Mouse (Mus musculus) thymus, adult 18-20 months (tissue): Measurements from ENCODE around the gene Kcnip1.
A peak's percentile ranks its signal among the peaks of the same experiment; 100 is the strongest.

ENCODE experiments used
- DNase-seq, 2 experiments: peaks; one replicate each; pipeline ENCODE4 v3.0.0; 2022; ENCODE audit warnings: mixed read lengths in 2 of 2

Gene Kcnip1

DNA sequence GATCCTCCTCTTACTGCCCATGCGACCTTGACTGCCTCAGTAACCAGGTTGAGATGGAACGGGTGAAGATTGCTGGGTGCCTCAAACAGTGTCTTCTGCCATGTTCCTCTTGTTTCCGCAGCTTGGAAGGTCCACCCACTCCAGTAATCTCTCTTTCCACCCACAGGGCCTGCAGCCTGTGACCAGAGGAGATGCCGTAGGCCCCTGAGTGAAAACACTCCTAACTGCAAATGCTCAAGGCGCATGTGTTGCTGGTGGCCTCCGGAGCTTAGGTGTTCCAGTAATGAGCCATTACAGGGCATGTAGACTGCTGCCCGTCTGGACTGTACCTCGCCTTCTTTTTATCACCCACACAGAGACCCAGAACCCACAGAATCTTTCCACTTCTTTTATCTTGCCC lies 55.3 kb downstream of the Kcnip1 start:
- DNase-seq: no peak

DNA sequence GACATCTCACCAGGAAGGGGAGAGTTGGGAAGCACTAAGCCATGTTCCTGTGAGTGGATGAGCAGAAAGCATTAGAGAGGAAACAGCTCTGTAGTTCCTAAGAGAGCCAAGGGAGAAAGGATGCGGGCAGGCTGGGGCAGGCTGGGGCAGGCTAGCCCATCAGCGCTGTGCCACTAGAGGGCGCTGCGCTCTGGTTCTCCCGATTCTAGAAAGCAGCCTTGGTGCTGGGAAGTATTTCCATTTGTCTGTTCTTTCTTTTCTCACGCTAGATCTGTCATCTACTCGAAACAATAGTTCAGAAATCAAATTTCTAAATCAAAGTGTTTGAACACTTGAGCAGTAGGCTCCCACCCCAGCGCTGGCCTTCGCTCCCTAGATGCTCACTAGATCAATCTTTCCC lies 58.7 kb downstream of the Kcnip1 start:
- peak in 1 of 2 experiments; percentile 20 for DNase-seq

DNA sequence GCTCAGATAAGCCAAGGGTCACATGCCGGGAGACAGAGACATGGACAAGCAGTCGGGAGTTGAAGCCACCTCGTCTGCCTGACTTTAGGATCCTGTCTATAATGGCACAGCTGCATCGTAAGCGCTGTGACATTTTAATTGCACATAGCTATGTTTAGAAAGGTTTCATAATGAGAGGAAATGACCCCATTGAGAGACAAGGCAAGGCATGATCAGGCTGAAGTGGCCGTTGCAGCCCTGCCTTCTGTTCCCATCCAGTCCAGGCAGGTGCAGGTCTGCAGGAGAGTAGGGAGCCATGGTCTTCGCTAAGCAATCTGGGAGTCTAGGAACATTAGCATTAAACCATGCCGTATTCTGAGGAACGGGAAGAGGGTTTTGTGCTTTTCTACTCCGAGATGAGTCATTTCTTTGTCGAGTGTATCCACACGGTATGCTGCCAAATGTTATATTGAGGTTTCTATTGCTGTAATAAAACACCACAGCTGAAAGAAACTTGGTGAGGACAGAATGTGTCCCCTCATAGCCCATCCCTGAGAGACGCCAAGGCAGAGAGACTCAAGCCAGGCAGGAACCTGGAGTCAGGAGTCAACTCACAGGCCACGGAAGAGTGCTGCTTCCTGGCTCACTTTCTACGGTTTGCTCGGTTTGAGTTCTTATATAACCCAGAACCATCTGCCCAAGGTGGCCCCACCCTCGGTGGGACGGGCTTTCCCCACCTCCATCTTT lies 60.4 kb downstream of the Kcnip1 start:
- no peak for DNase-seq

DNA sequence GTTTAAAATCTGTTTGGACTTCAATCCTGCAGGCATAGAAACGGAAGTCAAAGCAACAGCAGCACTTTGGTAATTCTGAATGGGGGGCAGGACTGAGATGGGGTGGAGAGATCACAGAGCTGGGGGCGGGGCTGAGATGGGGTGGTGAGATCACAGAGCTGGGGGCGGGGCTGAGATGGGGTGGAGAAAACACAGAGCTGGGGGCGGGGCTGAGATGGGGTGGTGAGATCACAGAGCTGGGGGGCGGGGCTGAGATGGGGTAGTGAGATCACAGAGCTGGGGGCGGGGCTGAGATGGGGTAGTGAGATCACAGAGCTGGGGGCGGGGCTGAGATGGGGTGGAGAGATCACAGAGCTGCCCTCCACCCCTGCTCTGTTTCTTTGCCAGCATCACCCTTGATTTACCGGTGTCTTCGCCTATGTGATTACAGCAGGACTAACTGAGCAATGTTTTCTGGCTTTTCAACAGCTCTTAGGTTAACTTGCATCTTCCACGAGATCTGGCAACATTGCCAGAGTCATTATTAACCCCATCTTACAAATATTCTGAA lies 61.0 kb downstream of the Kcnip1 start:
- DNase-seq: peak; percentile 50 to 67

DNA sequence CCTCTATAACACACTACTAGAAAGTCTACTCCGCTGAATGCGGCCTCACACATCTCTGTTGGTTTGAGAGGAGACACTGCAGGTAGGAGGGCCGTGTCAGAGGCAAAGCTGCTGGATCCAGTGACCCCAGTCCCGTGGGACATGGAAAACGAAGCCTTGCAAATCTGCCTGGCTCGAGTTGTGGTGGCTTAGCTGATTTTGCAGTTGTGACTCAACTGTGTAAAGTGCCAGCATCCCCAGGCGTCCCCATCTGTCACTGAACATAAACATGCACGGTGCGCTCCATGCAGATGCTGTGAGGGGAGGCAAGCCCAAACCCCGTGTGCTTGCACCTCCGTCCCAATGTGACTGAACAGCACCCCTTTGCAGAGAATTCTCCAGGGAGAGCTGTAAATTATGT lies 63.5 kb downstream of the Kcnip1 start:
- no peak for DNase-seq

DNA sequence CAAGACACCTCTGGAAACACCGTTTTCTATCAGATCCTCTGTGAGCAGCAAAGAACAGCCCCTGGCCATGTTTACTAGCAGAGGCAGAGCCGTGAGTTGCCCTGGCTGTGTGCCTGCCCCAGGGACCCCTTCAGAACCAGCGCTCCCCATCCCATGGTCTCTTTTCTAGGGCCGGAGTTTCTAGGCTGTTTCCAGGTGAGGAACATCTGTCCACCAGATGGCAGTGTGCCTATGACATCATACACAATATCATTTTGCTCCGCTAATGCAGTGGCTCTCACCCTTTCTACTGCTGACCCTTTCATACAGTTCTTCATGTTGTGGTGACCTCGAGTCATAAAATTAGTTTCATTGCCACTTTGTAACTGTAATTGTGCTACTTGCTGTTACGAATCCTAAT lies 64.3 kb downstream of the Kcnip1 start:
- DNase-seq: no peak

DNA sequence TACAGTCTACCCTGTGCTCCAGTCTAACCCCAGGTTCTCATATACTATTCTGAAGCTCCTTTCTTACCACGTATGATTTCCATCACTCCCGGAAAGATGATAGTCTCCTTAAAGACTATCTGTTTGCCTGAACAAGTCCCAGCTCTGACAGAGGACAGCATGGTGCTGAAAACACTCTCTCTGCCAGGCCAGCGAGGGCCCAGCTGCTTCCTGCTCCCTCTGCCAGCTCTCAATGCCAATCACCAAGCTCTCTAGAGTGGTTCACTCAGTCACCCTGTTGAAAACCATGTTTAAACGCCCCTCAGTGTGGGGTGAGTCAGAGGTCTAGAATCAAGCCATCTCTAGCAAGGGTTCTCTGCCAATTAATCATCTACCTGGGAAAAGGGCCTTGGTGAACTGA lies 65.1 kb downstream of the Kcnip1 start:
- DNase-seq: no peak

DNA sequence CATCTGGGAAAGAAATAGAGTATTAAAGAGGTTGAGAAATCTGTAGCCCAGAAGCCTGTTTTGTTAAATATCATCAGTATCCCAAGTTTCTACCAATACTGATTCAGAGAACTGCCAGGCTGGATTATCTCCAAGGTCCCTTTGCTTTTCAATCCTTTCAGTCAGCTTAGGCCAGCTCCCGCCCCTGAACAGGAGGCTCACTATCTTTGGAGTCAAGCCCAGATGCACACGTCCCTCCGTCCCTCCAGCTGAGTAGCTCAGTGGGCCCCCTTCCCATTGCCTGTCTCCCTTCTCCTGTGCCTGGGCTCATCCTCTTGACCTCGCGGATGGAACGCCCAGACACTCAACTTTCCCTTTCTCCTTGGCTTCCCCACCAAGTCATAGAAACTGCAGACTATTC lies 65.6 kb downstream of the Kcnip1 start:
- DNase-seq: no peak

DNA sequence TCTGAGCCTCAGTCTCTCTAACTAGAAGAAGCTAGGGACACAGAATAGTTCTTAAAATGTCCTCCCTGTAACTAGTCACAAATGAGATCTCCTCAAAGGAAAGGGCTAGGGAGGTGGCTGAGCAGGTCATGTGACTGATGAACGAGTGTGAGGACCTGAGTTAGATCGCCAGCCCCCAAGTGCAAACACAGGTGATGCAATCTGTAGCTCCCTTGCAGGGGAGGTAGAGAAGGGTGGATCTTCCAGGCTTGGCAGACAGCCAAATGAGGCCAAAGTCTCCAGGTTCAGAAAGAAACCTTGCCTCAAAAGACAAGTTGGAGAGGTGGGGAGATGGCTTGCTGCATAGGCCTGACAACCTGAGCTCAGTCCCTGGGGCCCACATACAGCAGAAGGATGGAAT lies 66.4 kb downstream of the Kcnip1 start:
- no peak for DNase-seq

DNA sequence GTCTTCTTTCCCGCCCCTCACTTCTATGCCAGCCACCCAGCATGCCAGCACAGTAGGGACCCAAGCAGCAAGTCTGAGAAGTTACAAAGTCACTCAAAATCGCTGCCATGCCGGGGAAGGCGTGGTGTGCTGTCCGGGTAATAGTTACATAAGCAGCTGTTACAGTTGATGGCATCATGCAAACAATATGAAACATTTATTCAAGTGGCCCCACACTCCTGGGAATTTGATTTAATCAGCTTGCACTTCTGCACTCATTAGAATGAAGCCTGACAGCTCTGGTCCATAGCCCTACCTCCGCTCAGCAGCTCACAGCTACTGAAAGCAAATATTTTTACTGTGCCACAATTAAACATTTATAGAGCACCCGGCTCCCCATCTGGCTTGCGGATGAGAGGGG lies 67.2 kb downstream of the Kcnip1 start:
- no peak for DNase-seq

DNA sequence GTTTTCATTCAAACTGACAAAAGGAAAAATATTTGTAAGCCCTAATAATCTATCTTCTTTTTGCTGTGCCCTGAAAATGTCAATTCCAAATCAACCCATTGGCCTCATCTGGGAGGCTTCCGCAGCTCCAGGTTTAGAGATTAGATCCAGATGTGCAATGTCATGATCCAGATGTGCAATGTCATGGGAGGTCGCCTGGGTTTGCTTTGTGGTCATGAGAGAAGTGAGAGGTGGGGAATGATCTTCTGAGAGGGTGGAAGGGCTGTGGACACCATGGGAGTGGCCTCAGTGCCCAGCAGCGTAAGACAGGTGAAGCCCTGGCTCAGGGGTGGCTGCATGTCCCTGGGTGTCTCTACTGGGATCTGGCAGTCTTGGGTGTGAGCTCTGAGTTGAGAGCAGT lies 69.9 kb downstream of the Kcnip1 start:
- DNase-seq: no peak

DNA sequence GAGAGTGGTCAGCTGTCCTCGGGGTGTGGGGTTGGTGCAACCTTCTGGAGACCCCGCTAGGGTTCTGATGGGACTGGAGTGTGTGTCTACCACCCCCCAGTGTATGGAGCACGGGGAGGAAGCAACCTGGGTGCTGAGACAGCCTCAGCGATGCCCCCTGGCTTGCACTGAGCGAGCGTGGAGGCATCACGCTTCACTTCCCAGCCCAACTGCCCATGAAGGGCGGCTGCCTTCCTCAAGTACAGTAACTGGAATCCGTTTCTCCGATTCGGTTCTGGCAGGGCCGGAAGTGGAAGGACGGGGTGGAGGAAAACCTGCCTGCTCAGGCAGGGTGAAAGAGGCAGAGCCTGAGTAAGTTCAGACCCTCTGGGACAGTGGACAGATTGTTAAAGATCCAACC lies 71.5 kb downstream of the Kcnip1 start:
- no peak for DNase-seq

DNA sequence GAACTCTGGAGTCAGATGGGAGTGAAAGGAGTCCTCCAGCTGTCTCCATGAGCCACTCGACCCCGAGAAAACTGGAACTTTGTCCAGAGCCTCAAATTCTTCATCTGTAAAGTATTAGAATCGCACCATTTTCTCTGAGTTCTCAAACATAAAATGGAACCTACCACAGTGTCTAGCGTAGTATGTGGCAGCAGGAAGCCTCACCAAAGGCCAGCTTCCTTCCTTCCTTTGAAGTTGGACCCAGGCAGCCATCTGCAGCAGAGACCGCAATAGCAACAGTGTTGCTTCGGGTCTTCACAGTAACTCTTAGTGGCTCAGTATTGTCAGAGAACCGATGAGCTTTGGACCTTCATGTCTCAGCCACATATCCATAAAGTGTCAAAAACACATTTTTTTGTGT lies 73.1 kb downstream of the Kcnip1 start:
- DNase-seq: no peak

DNA sequence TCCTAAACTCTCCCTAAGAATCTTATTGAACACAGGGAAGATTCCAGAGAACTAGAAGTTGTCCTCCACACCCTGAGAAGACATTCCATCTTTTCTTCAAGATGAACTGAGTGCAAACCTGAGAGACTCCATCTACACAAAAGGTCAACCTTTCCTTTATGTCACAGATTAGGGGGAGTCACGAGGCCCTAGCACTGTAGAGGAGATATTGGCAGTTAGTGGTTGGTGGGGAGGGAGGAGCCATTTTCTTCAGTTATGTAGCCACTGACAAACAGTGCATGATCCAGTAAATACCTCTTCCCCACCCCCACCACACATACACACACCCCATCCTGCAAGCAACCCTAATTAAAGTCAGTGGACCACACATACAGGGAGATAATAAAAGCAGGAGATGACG lies 74.5 kb downstream of the Kcnip1 start:
- no peak for DNase-seq

DNA sequence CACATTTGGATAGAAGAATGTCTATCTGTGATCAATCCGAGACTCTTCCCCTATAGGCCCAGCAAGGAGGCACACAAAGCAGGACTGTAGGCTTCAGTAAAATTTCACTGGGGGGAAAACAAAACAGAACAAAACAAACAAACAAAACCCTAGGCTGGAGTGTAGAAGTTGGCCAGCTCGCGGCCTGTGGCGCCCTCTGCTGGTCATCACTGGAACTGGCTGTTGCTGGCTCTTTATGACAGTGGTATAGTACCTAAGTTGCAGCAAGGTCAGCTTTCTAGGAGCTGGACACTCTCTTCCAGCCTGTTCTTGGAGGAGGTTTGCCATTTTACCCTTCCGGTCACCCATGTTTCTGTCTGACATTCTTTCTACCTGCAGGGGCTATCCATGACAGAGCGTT lies 75.4 kb downstream of the Kcnip1 start:
- DNase-seq: no peak

DNA sequence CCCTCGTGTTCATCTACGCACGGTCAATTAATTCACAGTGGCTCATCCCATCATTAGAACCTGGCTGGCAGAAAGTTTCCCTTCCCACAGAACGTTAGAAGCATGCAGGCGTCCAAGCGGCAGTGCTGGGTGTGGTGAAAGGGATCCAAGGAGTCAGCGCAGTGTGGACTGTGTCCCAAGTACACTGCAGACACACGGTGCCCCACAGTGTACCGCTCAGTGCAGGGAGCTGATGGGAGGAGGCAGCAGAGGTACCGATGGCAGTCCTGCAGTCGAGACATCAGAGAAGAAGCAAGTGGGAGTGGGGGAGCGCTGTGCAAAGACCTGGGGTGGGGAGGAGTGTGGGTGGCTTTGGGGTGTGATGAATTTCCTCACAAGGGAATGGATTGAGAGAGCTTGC lies 78.7 kb downstream of the Kcnip1 start:
- DNase-seq: no peak

DNA sequence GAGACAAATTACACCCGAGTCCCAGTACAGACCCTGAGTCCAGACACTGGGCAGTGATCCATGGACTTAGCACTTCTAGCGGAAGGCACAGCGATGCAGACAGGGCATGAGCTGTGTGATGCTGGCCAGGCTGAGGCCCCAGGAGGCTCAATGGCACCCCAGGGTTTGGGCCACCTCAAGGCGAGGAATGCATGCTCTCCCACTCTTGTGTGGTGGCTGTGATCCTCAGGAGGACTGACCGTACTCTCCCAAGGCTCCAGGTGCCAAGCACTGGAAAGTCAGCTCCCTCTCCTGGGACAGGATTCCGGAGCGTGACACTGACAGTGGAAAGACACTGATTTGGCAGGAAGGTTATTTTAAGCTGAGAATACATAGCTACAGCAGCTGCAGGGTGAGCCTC lies 79.9 kb downstream of the Kcnip1 start:
- DNase-seq: no peak

DNA sequence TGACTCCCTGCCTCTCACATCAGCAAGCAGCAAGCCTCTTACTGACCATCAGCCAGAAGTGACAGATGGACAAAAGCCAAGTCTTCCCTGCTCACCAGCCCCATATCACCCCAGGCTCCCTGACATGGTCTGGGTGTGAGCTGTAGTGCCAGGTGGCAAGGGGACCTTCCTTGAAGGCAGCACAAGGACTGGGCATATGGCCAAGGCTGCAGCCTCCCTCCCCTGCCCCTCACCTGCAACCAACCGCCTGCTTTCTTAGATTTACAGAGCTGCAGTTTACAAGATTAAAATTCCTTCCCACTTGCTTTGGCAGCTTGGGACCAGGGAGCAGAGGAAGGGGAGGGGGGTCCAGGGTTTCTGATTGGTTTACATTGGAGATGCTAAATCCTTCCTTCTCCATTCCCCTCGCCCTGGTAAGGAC lies 80.8 kb downstream of the Kcnip1 start:
- no peak for DNase-seq

DNA sequence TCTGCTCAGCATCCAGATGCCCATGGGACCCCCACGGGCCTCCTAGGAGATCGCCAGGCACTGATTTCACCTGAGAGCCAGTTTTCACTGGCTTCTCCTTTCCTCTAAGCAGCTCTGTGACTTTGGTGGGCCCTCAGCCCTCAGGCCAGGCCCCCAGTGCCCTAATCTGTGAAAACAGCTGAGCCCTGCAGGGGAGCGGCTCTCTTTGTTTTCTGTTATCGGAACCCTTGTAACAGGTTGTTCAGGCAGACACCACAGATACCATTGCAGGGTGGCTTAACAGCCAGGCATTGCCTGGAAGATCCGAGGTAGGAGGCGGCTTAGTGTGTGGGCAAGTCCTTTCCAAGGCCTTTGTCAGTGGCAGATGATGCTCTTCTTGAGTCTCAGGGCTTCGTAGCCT lies 82.0 kb downstream of the Kcnip1 start:
- DNase-seq: no peak

DNA sequence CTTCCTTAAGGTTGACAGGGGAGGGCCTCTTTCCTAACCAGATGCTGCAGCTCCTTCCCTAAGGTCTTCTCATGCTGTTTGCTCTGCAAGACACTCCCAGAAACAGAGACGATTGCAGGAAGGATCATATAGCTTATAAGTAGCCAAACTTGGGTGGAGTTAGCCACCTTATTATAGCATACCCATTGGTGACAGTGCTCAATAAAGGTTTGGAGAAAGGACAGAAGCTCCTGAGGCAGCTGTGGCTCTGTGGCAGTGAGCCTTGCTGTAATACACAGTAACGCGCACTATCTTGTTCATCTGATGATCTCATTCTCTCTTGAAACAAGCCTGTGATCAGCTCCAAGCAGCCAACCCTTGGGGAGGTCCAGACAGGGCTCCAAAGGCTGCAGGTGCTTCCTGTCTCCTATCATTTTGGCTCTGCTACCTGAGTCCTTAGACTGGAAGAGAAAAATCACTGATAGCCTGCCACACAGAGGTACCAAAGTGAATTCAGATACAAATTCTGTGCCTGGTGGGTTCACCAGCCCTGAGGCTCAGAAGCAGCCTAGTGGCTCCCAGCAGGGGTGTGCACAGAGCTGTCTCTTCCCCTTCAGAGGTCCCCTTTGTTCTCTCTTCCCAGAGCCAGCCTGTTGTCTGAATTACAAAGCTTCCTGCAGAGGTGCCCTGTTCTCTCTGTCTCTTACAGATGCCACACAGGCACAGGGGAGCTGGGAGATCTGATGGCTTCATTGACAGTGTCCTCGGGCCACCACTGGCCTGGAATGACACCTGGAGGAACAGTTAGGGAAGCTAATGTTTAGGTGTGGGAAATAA lies 84.4 kb downstream of the Kcnip1 start:
- DNase-seq: no peak

DNA sequence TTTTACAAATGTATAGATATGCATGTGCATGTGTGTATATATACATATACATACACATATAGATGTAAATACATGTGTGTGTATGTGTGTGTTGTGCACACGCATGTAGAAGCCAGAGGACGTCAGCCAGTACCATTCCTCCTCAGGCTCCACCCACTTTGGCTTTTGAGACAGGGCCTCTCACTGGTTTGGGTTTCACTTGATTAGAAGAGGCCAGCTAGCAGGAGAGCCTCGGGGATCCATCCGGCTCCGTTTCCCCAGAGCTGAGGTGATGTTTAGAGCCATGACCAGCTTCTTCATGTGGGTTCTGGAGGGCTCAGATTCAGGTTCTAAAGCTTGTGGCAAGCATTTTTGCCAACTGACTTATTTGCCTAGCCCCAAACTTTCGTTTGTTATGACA lies 89.5 kb downstream of the Kcnip1 start:
- DNase-seq: no peak

DNA sequence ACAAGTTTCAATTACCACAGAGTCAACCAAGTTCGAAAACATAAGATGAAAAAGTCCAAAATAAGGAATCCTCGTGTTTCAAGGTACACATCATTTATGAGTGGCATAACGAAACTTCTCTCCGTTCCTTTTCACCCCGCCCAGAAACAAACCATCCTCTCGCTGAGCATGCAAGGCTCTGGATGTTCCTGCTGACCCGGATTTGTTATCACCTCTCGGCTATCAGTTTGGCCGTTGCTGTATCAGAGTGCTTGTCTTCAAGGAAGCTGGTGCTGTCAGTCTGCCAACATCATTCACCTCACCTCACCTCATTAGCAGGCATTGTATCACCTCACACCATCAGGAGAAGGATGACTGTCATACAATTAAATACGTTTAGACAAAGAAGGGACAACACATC lies 90.6 kb downstream of the Kcnip1 start:
- no peak for DNase-seq

DNA sequence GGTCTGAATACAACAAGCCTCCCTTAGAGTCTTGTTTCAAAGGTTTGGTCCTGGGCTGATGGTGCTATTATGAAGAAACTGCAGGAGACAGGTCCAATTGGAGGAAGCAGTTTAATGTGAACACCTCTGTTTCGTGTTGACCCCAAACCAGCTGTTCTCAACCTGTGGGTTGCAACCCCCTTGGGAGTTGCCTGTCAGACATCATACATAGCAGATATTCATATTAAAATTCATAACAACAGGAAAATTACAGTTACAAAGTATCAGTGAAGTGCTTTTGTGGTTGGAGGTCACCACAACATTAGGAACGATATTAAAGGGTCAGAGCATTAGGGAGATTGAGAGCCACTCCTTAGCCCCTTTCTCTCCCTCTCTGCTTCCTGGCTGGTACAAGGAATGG lies 91.2 kb downstream of the Kcnip1 start:
- DNase-seq: no peak

DNA sequence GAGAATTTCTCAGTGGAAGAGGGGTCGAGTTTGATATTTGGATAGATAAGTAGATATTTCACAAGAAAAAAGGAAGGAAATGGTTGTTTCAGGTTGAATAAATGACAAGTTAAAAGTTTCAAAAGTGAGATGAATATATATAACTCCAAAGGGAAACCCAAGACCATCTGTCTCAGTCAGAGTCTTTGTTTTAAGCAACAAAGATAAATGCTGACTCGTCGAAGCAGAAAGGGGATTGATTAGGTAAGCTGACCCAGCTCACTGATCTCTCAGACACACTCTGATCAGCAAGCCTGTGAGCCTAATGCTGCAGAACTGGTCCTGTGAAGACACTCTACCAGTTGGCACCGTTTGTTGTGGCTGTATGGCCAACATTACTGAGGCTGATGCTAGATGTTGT lies 101.9 kb downstream of the Kcnip1 start:
- no peak for DNase-seq
